Mouse (Mus musculus): ENCODE measurements at regions not wholly inside any gene's neighbourhood (a gene's known extent, or its start where the extent isn't known, plus 50 kb on each side); places are given as distances from the start of the nearest gene placed in this dataset.

DNA sequence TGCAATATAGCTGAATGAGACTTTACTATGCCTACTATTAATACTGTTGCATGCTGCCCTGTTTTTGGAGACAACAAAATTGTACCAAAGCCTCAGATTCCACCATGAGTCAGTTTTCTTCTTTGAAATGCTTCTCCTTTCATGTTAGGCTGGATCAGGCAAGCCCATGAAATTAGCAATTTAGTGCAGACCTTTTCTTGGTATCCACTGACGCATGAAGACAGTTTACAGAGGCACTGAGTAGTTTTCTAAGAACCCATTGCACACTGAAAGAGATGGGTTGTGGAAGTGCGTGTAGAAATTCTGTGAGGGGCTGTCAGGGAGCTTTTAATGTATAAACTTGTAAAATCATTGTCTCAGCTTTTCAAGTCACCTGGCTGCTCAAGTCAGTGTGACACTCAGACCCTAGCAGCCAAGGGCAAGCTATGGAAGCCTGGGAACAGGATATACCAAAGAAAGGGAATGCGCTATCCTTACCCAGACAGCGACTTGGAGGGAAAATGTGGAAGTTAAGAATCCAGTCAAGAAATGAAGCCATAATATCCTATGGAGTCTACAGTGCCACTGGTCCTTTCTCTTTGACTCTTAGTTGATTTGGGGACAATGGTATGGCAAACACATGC lies 323.1 kb downstream of the Mef2c start:
- TF ChIP-seq CTCF (IDR thresholded peaks at IDR 0.05; ENCODE audit: extremely low read depth, insufficient read depth, insufficient read length, insufficient replicate concordance) = no peak
- TF ChIP-seq POLR2A (IDR thresholded peaks at IDR 0.05; ENCODE audit: low read depth, low read length) = no peak
